Mouse (Mus musculus) MEL (cell line): Measurements from ENCODE around the gene Ccser1. TPM values are rescaled to one million over a fixed set of nuclear protein-coding genes. Genes with fewer than 3 reads are reported as not detected.

ENCODE experiments used
- DNase-seq: peaks from one replicate; pipeline ENCODE4 v3.0.0; 2011; ENCODE audit warnings: low read depth, low spot score
- H3K27ac ChIP-seq: 2 replicates; pipeline ENCODE4 v1.5.1; 2012; ENCODE audit warnings: low read depth, mild to moderate bottlenecking, control low read depth, low read length, moderate library complexity; ENCODE audit not compliant: control insufficient read depth
- H3K27me3 ChIP-seq, 2 experiments: fragments of 150-350 bp in 1 of 2; sonication (generic) in 1 of 2; 2 replicates each; pipeline ENCODE4 v1.6.1; 2012; ENCODE audit warnings: low read length in 2 of 2, mild to moderate bottlenecking in 2 of 2, improper control_type of control experiment in 1 of 2, moderate library complexity in 1 of 2; ENCODE audit not compliant: insufficient read depth in 2 of 2, control insufficient read depth in 1 of 2
- H3K36me3 ChIP-seq, 2 experiments: 2 replicates each; pipeline ENCODE4 v1.6.1; 2012 to 2014; ENCODE audit warnings: low read length in 2 of 2, improper control_type of control experiment in 1 of 2, inconsistent platforms in 1 of 2, mild to moderate bottlenecking in 1 of 2; ENCODE audit not compliant: insufficient read depth in 2 of 2, control insufficient read depth in 1 of 2
- H3K4me1 ChIP-seq, 2 experiments: fragments of 150-350 bp in 1 of 2; sonication (generic) in 1 of 2; 2 replicates each; pipeline ENCODE4 v1.6.1; 2012; ENCODE audit warnings: low read length in 2 of 2, improper control_type of control experiment in 1 of 2, mild to moderate bottlenecking in 1 of 2; ENCODE audit not compliant: insufficient read depth in 2 of 2, control insufficient read depth in 1 of 2
- H3K4me3 ChIP-seq, 2 experiments: fragments of 150-350 bp in 1 of 2; sonication (generic) in 1 of 2; 2 replicates each; pipeline ENCODE4 v1.5.1; 2012; ENCODE audit warnings: low read depth in 2 of 2, low read length in 2 of 2, mild to moderate bottlenecking in 2 of 2, moderate library complexity in 2 of 2, control low read depth in 1 of 2, improper control_type of control experiment in 1 of 2; ENCODE audit not compliant: control insufficient read depth in 1 of 2, insufficient read depth in 1 of 2
- H3K79me2 ChIP-seq: 2 replicates; pipeline ENCODE4 v1.6.1; 2012; ENCODE audit warnings: mild to moderate bottlenecking, low read length, moderate library complexity; ENCODE audit not compliant: control insufficient read depth, poor library complexity, insufficient read depth
- H3K9ac ChIP-seq: 2 replicates; pipeline ENCODE4 v1.6.1; 2012; ENCODE audit warnings: low read depth, mild to moderate bottlenecking, control low read depth, low read length, moderate library complexity; ENCODE audit not compliant: control insufficient read depth, poor library complexity, severe bottlenecking
- H3K9me3 ChIP-seq: fragments of 150-350 bp; sonication (generic); replicated peaks from 2 replicates; pipeline ENCODE4 v1.6.1; 2012; ENCODE audit warnings: mild to moderate bottlenecking, low read length, improper control_type of control experiment, moderate library complexity; ENCODE audit not compliant: insufficient read depth
- CHD1 ChIP-seq: IDR thresholded peaks from 2 replicates; pipeline ENCODE4 v1.6.1; 2012; ENCODE audit warnings: low read depth, mild to moderate bottlenecking, inconsistent platforms, low read length, improper control_type of control experiment
- CHD2 ChIP-seq: IDR thresholded peaks from 2 replicates; pipeline ENCODE4 v1.6.1; 2011; ENCODE audit warnings: low read length, improper control_type of control experiment
- ELF1 ChIP-seq: IDR thresholded peaks from 2 replicates; pipeline ENCODE4 v1.6.1; 2014; ENCODE audit warnings: low read depth, mild to moderate bottlenecking, inconsistent platforms, low read length, improper control_type of control experiment, moderate library complexity
- EP300 ChIP-seq, 2 experiments: IDR thresholded peaks; 2 replicates each; pipeline ENCODE4 v1.6.1; 2011; ENCODE audit warnings: improper control_type of control experiment in 2 of 2, low read length in 2 of 2, low read depth in 1 of 2, mild to moderate bottlenecking in 1 of 2
- ETS1 ChIP-seq: IDR thresholded peaks from 2 replicates; pipeline ENCODE4 v1.6.1; 2012; ENCODE audit warnings: low read depth, mild to moderate bottlenecking, inconsistent platforms, low read length, improper control_type of control experiment, moderate library complexity
- KAT2A ChIP-seq: conservative IDR thresholded peaks from 2 replicates; pipeline ENCODE4 v1.6.1; 2012; ENCODE audit warnings: low read depth, low read length, improper control_type of control experiment, inconsistent platforms
- MYC ChIP-seq: IDR thresholded peaks from 2 replicates; pipeline ENCODE4 v1.6.1; 2011; ENCODE audit warnings: low read depth, mild to moderate bottlenecking, low read length, improper control_type of control experiment, moderate library complexity
- NRF1 ChIP-seq: IDR thresholded peaks from 2 replicates; pipeline ENCODE4 v1.6.1; 2014; ENCODE audit warnings: low read depth, mild to moderate bottlenecking, inconsistent platforms, low read length, improper control_type of control experiment, moderate library complexity; ENCODE audit not compliant: poor library complexity, insufficient read depth, severe bottlenecking
- POLR2AphosphoS2 ChIP-seq: IDR thresholded peaks from 2 replicates; pipeline ENCODE4 v1.6.1; 2011; ENCODE audit warnings: low read length, improper control_type of control experiment
- POLR2AphosphoS5 ChIP-seq: IDR thresholded peaks from 2 replicates; pipeline ENCODE4 v1.6.1; 2012; ENCODE audit warnings: low read depth, borderline replicate concordance, mild to moderate bottlenecking, inconsistent platforms, low read length, moderate library complexity, mixed read lengths
- RAD21 ChIP-seq: IDR thresholded peaks from 2 replicates; pipeline ENCODE4 v1.6.1; 2011; ENCODE audit warnings: mild to moderate bottlenecking, low read depth, low read length, improper control_type of control experiment
- RCOR1 ChIP-seq: IDR thresholded peaks from 2 replicates; pipeline ENCODE4 v1.6.1; 2012; ENCODE audit warnings: low read depth, mild to moderate bottlenecking, inconsistent platforms, low read length, improper control_type of control experiment
- SMC3 ChIP-seq: IDR thresholded peaks from 2 replicates; pipeline ENCODE4 v1.6.1; 2011; ENCODE audit warnings: low read depth, low read length, improper control_type of control experiment
- USF1 ChIP-seq: IDR thresholded peaks from 2 replicates; pipeline ENCODE4 v1.6.1; 2014; ENCODE audit warnings: low read depth, mild to moderate bottlenecking, inconsistent platforms, low read length, improper control_type of control experiment, moderate library complexity
- USF2 ChIP-seq, 2 experiments: IDR thresholded peaks; 2 replicates each; pipeline ENCODE4 v1.6.1; 2011 to 2012; ENCODE audit warnings: improper control_type of control experiment in 2 of 2, low read length in 2 of 2, borderline replicate concordance in 1 of 2, inconsistent platforms in 1 of 2, low read depth in 1 of 2, mild to moderate bottlenecking in 1 of 2; ENCODE audit not compliant: insufficient read depth in 1 of 2
- ZMIZ1 ChIP-seq: IDR thresholded peaks from 2 replicates; pipeline ENCODE4 v1.6.1; 2012; ENCODE audit warnings: low read depth, mild to moderate bottlenecking, inconsistent platforms, low read length, improper control_type of control experiment, moderate library complexity
- polyA plus RNA-seq, 2 experiments: library from polyadenylated mRNA; stranded (reverse) in 1 of 2; unstranded in 1 of 2; fragments of >175 nt in 1 of 2; fragments of >200 nt in 1 of 2; gene quantifications; 2 replicates each; pipeline versions ENCODE4 v1.2.1 to v1.2.4; 2012; ENCODE audit warnings: low replicate concordance in 2 of 2, low read depth in 1 of 2; ENCODE audit not compliant: insufficient read length in 2 of 2, insufficient read depth in 1 of 2, missing spikeins in 1 of 2
- total RNA-seq: library from RNA; depleted of rRNA; stranded (reverse); fragments of 300-350 nt; gene quantifications from 2 replicates; pipeline ENCODE4 v1.2.3, GENCODE M21; 2012

Gene Ccser1
- total and polyA plus RNA-seq, 3 experiments, result not detected

- Histone ChIP-seq H3K27me3 (no peaks in the 10 kb centered on the region), H3K27ac (no peak overlapping the region), H3K9ac (no peak overlapping the region), H3K4me1 (no peaks in the 10 kb centered on the region), H3K9me3 (no peaks in the 10 kb centered on the region), H3K4me3 (no peak overlapping the region), H3K36me3 (no peaks in the 10 kb centered on the region), H3K79me2 (no peaks in the 10 kb centered on the region)
- TF ChIP-seq EP300 (IDR thresholded peaks at IDR 0.05; ENCODE audit: low read depth in 1 of 2, low read length in 2 of 2), result no peak
- no peak for DNase-seq
Observed at GRCm38 (mm10) chr6:61233548-61234187, 53.5 kb downstream of the Ccser1 start.

GRCm38 (mm10) chr6:61240618-61241017, 60.5 kb downstream of the Ccser1 start:
- no peaks in the 10 kb centered on the region for H3K4me1 ChIP-seq
- H3K9me3 ChIP-seq, result no peaks in the 10 kb centered on the region

GRCm38 (mm10) chr6:61242556-61242955, 62.4 kb downstream of the Ccser1 start:
- H3K27me3 ChIP-seq, result no peaks in the 10 kb centered on the region
- no peak overlapping the region for H3K4me3 ChIP-seq
- H3K27ac ChIP-seq, result no peak overlapping the region
- DNase-seq, result no peak
- no peaks in the 10 kb centered on the region for H3K79me2 ChIP-seq
- TF ChIP-seq RAD21 (no peak), ETS1 (no peak), MYC (no peak), POLR2AphosphoS5 (no peak), EP300 (IDR thresholded peaks at IDR 0.05; ENCODE audit: low read depth in 1 of 2, low read length in 2 of 2) (no peak), CHD2 (no peak), CHD1 (no peak), ZMIZ1 (no peak)
- TF ChIP-seq, all 39 proteins: peak for 0
- no peak overlapping the region for H3K9ac ChIP-seq
- no peaks in the 10 kb centered on the region for H3K9me3 ChIP-seq
- no peaks in the 10 kb centered on the region for H3K36me3 ChIP-seq
- no peaks in the 10 kb centered on the region for H3K4me1 ChIP-seq

More at GRCm38 (mm10) chr6:61240618-61241017, 60.5 kb downstream of the Ccser1 start:
- TF ChIP-seq ELF1, result no peak
- TF ChIP-seq SMC3, result no peak
- no peak for TF ChIP-seq KAT2A
- TF ChIP-seq NRF1, result no peak
- TF ChIP-seq CHD2, result no peak
- TF ChIP-seq MYC, result no peak
- no peak for TF ChIP-seq POLR2AphosphoS2
- no peak for TF ChIP-seq USF1
- TF ChIP-seq POLR2AphosphoS5, result no peak
- no peak for TF ChIP-seq RCOR1
- TF ChIP-seq USF2 (IDR thresholded peaks at IDR 0.05; ENCODE audit: borderline replicate concordance in 1 of 2, insufficient read depth in 1 of 2, low read depth in 1 of 2, low read length in 2 of 2), result no peak
- Histone ChIP-seq H3K9ac (no peak overlapping the region), H3K27me3 (no peaks in the 10 kb centered on the region), H3K27ac (no peak overlapping the region), H3K79me2 (no peaks in the 10 kb centered on the region), H3K36me3 (no peaks in the 10 kb centered on the region), H3K4me3 (no peak overlapping the region)
- no peak for DNase-seq
